Mouse (Mus musculus): ENCODE measurements at regions not wholly inside any gene's neighbourhood (a gene's known extent, or its start where the extent isn't known, plus 50 kb on each side); places are given as distances from the start of the nearest gene placed in this dataset.

DNA sequence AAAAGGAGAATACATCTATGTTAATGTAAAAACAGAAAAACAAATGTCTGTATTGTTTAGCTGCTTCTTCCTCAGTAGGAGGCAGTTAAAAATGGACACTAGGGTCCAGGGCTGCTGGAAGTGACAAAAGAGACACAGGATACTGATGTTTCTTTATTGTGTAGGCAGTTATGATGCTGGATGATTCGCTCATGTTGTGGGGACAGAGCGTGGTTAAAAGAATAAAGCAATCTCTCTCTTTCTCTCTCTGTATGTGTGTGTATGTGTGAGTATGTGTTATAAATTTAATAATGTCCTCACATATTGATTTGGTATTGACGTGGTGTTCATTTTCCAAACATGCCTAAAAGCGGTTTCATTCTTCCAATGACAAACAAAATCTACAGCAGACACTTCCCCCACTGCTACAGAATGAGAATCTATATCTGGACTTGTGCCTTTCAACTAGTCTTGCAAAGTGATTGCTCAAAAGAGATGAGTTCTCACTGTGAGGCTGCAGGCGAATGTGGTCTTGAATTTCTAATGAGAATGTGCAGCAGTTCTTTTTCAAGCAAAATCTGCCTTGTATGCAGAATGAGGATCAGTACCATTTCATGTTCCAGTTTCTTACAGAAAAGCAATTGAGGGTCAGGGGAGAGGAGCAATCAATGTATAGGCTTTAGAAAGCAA is 87.7 kb upstream of the Nap1l3 start:
- no peak overlapping the region for H3K9ac ChIP-seq
- no peak overlapping the region for H3K27ac ChIP-seq
- DNase-seq (ENCODE audit: low spot score) (peak; percentile 27), ATAC-seq (ENCODE audit: low FRiP score) (no peak)
- H3K27me3 ChIP-seq (ENCODE audit: control insufficient read depth, insufficient read depth, low read length): no peaks in the 10 kb centered on the region
- no peaks in the 10 kb centered on the region for H3K9me3 ChIP-seq (ENCODE audit: control insufficient read depth, low read length)
- no peak overlapping the region for H3K4me2 ChIP-seq (replicated peaks)
- no peaks in the 10 kb centered on the region for H3K4me1 ChIP-seq (replicated peaks; ENCODE audit: control insufficient read depth, insufficient read depth, low read length)
- no peak overlapping the region for H3K4me3 ChIP-seq (replicated peaks; ENCODE audit: low read length)
- WGBS: 66% methylated on average over 5 of the region's 5 CpGs
- no peaks in the 10 kb centered on the region for H3K36me3 ChIP-seq (replicated peaks; ENCODE audit: control insufficient read depth, insufficient read depth)

Data from hindbrain, embryonic 14.5 days (tissue).